Mouse (Mus musculus) c-Kit-negative CD71-positive TER-119-positive erythroid progenitor cells, embryonic 14.5 days (primary cell): ENCODE measurements around the gene Slc27a1.
"Not testable (repeated sequence)": the region's sequence is repeated elsewhere in the genome, so short reads cannot be mapped to it uniquely, and the experiment has no call there.

Experiments
- DNase-seq: peaks from one replicate; pipeline ENCODE4 v3.0.0-alpha.2; 2013; ENCODE audit warnings: low read depth, low spot score

Slc27a1 gene

DNA sequence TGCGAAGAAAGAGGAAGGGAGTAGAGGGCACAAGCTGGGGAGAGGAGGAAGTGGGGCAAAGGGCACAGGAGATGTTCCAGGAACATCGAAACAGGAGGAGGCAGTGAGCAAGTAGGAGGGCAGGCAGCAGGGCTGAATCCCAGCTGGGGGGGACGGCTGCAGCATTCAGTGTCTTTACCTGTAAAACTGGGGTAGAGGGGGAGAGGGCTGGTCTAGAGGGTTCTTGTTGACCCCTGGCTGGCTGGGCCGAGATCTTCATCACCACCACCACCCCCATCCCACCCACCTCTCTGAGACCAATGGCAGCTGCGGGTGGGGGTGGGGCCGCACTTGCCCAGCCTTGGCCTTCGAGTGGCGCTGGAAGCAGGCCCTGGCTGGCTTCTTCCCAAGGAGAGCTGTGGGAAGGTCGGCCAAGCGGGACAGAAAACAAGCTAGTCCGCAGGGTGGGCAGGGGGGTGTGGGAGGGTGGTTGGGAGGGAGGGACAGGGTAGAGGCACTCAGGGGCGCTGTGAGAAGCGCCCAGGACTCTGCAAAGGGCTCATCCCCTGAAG is at the start of gene Slc27a1:
Gene Slc27a1 (plus strand): TSS at position 496 of the 551 bp plus-strand sequence.
- no peak for DNase-seq

DNA sequence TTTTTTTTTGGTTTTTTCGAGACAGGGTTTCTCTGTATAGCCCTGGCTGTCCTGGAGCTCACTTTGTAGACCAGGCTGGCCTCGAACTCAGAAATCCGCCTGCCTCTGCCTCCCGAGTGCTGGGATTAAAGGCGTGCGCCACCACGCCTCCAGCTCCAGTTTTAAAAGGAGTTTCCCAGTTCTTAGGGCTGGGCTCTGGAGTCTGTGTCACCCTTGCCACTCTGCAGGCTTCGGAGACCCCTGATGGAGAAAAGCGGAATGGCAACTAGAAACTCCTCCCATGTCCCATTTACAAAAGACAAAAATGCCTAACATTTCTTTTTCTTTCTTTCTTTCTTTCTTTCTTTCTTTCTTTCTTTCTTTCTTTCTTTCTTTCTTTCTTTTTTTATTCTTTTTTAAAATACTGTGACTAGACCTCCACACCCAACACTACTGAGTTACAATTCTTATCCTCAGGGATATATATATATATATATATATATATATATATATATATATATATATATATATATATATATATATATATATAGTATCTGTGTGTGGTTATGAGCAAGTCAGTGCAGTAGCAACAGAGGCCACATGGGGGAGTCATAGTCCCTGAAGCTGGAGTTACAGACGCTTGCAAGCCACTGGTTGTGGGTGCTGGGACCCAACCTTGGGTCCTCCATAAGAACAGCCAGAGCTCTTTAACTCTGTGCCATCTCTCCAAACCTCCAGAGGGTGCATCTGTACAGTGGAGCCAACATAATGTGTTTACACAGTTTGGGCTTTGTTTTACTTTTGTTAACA is 49.5 kb upstream of the Slc27a1 start:
- DNase-seq, result not testable (repeated sequence)

DNA sequence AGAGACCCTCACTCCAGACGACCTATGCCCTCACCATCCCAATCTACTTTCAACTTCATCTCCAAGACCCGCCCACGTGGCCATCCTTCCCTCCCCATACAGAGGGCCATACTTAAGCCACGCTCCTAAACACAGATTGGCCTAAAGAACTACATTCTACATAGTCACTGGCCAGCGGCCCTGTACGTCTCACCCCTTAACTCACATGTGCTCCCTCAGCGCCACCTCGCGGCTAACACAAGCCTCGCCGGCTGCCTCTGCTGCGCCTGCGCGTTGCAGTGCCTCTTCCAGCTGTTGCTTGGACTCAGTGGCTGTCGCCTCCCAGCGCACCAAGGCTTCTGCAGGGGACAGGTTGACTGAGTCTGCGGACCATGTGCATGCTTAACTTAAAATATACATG is 47.0 kb upstream of the Slc27a1 start:
- peak; percentile 36 for DNase-seq

DNA sequence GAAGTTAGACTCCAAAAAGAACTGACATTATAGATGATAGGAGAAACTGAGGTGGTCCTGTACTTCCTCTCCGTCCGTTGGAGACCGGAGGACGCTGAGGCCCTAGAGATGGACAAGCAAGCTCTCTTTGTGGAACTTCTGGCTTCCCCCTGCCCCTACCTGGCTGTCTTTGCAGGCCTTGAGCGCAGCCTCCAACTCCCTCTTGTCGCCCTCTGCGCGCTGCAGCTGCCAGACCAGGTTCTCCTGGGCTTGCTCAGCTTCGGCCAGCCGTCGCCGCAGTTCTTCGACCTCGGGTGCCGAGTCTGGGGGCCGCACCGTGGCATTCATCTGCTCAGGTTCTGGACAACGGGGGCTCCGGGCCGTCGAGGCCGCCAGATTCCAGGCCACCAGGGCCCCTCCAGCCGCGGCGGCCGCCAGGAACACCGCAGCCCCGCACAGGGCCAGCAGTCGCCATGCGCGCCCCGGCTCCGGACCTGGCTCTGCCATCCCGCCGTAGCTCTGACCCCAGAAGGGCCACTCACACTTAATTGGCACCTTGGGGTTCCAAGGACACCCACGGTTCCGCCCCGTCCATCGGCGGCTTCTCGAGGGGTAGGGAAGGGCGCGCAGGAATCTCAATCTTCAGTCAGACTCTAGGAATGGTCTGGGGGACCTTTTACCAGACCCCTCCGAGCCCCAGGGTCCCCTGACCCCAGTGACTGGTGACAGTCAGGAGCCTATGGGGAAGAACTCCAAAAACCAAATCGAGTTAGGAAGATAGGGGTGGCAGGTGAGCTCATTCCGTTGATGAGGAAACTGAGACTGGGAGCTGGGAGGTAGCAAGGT is 43.2 kb upstream of the Slc27a1 start, which contains the start of gene Ccdc194:
Gene Ccdc194 (minus strand): TSS at position 486 of the 825 bp plus-strand sequence.
- DNase-seq, result no peak

DNA sequence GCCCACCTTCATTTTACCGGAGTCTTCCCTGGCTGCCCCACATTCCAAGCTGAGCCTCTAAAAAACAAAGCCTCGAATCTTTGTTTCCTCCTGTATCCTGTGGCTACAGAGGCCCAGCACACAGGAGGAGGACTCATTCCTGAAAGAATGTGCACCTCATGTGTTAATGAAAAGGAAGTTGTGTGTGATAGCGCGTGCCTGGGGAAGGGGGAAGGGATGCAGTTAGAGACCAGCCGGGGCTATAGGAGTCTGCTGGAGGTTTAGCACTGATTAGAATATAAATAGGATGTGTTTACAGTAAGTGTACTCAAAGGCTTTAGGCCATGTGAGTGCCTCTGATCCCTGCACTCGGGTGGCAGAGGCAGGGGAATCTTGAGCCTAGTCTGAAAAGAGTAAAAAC is 42.4 kb upstream of the Slc27a1 start:
- DNase-seq, result no peak

DNA sequence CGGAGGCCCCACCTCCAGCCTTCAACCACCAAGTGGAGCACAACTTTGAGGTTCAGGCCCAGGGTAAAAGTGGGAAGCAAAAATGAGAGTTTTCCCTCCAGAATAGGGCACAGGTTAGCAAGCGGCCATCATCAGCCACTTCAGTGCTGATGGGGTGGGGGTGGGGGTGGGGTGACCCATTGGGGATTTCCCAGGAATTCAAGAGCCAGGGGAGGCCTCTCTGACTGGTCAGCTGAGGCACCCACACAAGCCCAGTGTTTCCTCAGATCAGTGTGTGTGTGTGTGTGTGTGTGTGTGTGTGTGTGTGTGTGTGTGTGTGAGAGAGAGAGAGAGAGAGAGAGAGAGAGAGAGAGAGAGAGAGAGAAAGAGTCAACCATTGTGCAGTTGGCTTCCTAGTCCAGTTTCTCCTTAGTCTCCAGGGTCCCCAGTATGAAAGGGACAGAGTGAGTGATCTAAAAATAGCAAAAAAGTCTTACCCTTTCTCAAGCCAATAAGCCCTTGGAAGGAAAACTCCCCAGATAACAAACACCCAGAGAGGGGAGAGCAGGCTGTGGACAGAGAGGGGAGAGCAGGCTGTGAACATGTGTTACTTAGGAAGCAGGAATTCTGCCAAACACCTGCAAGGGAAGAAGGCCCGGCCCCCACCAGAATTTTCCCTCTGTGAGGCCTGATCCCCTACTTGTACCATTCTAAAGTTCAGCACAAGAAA is 41.4 kb upstream of the Slc27a1 start:
- DNase-seq, result no peak

DNA sequence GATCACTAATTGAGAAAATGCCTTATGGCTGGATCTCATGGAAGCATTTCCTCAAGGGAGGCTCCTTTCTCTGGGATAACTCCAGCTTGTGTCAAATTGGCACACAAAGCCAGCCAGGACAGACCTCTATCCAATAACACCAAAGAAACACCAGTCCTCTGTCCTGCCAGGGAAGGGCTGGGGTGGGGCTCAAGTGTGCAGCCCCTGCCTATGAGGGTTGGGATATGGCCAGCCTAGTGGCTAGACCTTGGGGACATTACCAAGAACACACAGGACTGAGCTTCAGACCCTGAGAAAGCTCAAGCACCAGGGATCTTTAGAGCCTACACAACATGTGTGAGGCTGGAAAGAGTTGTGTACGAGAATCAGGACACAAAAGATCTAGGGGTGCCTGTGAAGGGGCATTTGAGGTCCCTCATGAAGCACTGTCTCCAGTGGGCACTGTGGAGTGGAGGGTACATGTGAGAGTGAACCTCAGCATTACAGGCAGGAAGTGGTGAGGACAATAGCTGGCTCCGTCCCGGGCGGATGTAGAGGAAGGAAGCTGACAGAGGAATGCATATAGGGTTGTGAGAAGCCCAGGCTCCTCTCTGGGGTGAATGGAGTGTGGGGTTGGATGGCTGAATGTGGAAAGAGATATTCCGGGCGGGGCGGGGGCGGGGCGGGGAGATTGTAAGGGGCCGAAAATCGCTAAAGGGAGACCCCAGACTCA is 40.2 kb upstream of the Slc27a1 start:
- DNase-seq, result no peak

DNA sequence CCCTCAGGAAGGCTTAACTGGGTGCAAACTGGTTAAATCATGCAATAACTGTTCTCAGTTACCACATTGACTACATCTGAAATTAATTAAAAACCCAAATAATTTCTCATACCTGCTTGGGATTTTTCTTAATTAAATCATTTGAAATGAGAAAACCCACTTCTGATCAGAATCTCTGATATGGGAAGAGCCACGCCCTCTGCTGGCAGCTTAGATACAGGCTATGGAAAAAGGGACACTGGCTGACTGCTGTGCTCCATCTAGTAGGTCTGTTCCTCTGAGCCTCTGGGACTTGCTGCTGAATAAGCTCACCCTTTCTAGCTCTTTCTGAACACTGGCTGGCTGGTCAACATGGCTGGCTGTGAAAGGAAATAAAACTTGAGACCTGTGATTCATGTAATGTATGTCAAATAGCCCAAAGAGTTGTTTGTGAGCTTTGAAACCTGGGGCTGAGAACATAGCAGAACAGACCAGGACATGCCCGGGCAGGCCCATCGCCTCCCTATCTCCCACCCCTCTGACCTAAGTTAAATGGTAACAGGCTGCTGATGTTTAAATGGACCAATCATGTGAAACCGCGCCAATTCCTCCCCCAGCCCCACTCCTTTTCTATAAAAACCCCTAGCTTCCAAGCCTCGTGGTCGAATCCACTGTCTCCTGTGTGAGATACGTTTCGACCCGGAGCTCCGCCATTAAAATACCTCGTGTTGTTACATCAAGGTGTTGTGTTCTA is 37.8 kb upstream of the Slc27a1 start:
- DNase-seq, result not testable (repeated sequence)

DNA sequence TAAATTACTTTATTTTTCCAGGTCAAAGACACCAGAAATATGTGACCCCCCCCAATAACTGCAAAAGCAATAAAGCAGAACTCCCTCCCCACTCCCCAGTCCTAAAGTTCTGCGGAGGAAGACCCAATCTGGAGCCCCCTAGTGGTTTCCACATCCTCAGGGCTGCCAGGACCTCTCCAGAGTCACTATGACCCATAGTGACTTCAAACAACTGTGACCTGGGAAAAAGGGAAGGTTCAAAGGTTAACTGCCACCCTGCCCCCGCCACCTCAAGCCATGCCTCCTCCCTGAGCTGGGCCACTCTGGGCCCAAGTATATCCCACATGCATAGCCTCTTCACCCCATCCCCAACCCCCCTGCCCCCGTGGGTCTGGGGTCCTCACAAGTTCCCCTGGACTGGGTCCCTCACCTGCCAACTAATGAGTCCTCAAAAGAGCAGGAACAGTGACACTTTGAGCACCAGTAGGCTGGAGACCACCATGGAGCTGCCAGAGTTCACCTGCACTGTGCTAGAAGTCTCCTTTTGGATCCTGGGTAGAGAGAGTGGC is 34.3 kb upstream of the Slc27a1 start:
- no peak for DNase-seq

DNA sequence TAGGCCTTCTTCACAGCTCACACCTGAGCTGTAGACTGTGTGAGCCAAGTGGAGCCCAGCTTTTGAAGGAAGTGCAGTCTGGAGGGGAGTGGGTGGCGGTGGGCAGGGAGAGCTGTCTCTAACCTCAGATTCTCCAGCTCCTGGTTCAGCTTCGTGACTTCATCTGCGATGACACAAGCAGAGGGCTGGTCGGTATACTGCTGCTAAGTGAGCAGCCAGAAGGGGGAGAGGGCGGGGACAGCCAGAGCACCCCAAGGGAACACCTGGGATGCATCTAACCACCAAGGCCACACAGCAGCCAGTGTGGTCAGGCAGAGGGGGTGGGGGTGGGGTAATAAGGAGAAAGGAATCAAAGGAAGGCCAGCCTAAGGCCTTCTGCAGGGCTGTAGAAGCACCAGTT is 33.0 kb upstream of the Slc27a1 start:
- DNase-seq, result no peak

DNA sequence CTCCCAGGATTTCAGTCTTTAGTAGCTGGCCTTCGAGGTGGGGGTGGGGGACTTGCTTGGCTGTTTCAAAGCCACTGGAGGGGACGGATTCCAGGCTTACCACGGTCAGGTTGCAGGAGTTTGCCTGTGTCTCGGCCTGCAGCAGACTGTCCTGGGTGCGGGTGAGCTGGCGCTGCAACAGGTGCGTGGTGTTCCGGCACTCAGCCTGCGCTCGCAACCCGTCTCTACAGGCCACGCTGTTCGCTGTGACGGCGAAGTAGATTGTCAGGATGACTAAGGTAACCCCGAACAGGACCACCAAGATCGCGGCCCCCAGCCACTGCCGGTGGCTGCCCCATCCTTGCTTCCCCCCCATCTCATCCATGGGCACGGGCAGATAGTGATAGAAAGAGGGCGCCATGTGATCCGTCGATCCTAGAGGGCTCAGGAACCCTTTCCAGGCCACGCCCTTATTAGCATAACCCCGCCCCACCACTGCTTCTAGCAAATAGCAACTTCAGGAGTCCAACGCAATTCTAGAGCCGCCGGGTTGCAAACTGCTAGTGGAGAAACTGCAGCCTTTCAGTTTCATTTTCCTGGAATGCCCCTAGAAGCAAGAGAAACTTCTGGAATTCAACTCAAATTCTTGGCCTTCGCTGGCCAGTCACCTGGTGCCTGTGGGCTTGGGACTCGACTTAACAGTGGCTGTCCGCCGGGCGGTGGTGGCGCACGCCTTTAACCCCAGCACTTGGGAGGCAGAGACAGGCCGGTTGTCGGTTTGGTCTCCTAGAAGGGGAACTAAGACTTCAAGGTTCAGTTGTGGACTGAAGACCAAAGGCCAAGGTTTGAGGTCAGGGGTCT is 31.4 kb upstream of the Slc27a1 start, which contains the start of gene Bst2:
Gene Bst2 (minus strand): TSS at position 429 of the 840 bp plus-strand sequence.
- peak; percentile 84 for DNase-seq

DNA sequence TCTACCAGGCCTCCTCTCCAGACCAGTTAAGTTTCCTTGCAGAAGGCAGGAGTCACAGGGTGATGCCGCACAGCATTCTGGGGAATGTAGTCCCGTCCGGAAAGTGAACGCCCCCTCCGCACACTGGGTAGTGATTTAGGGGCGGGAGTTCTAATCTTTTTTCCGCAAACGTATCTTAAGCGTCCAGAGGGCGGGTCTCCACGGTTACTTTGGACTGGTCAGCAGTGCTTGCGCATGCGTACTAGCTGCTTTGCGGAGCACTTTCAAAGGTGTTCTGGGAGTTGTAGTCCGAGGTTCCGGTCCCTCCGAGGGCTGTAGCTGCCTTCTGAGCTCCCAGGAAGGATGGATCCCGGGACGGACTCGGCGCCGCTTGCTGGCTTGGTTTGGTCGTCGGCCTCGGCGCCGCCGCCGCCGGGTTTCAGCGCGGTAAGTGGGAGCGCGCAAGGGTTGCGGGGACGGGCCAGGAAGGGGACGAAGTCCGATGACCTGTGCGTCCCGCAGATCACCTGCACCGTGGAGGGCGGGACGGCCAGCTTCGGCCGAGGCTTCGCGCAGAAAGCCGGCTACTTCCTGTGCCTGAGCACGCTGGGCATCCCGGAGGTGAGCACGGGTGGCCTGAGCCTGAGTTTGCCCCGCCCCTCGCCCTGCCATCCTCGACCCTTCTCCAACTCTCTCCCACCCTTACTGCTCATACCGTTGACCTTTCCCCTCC is 25.9 kb upstream of the Slc27a1 start, which contains the start of gene Mvb12a:
Gene Mvb12a (plus strand): TSS at position 291 of the 712 bp plus-strand sequence.
- DNase-seq, result peak; percentile 87

DNA sequence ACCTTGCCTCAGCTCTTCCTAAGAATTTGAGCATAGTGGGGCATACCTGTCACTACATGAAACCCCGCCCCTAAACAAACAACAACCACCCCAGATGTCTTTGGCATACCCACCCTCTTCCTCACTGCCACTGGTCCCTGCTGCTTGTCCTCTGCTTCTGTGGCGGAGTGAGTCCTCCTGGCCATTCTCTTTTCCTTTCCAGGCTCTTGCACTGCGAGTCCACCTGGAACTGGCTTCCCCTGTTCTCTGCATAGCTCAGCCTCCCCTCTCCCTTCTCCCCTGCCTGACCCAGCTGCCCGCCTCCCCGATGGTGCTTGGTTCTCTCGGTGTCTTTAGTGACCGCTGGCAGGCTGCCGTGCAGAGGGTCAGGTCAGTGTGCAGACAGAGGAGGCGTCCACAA is 24.9 kb upstream of the Slc27a1 start:
- no peak for DNase-seq

DNA sequence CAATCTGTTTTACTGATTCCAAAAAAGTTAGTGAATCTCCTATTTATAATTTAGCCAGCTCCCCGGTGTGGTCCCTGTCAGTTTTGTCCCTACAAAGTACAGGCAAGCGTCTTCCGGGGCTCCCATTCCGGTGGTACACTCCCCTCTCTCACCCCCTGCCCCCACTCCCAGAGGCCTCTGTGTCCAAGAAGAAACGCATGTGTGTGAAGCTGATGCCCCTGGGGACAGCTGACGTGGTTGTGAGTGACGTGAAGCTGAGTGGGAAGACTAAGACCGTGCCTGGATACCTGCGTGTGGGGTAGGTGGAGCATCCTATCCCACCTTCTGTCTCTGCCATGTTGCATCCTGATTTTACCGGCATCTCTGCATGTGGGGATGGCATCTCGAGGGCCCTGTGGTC is 23.6 kb upstream of the Slc27a1 start:
- DNase-seq, result no peak

DNA sequence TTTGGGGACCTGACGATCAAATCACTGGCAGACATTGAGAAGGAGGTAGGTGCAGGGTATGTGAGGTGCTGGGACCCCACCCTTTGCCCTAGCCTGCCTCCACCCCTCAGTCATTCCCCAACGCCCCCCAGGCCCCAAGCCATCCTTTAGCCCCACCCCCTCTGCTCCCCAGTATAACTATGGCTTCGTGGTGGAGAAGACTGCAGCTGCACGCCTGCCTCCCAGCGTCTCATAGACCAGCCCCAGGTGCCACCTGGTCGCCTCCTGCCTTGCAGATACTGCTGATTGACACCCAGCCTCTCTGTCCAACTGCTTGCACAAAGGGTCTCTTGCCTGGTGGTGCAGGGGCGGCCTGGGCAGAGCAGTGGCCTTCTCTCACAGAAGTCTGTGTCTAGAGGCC is 21.1 kb upstream of the Slc27a1 start:
- no peak for DNase-seq

DNA sequence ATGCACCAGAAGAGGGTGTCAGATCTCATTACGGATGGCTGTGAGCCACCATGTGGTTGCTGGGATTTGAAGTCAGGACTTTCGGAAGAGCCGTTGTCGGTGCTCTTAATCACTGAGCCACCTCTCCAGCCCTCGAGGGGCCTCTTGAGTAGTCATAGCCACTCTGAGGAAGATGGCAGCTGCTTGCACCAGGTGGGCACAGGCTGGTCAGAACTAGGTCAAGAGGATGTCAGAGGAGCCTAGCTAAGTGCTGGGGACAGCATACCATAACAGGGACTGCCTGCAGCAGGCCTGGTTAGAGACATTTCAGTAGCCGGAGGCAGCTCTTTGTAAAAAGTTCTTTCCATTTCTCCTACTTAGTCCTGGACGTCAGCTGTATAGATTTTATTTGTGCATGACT is 17.9 kb upstream of the Slc27a1 start:
- no peak for DNase-seq

DNA sequence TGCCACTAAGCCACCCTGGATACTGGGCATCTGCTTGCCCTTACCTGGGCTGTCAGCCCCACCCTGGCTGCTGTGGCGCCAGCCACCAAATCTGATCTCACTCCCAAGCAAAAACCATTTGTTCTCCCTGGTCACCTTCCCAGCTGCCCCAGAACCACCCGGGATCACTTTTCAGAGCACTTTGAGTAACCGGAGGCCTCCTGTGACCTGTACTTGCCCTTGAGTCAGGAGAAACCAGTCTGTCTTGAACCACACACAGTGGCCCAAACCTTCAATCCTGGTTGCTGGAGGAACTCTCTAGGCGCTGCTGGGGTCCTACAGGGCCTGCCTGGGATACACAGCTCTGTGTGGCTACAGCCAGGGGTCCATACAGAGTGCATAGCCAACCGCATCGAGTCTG is 15.9 kb upstream of the Slc27a1 start:
- no peak for DNase-seq

DNA sequence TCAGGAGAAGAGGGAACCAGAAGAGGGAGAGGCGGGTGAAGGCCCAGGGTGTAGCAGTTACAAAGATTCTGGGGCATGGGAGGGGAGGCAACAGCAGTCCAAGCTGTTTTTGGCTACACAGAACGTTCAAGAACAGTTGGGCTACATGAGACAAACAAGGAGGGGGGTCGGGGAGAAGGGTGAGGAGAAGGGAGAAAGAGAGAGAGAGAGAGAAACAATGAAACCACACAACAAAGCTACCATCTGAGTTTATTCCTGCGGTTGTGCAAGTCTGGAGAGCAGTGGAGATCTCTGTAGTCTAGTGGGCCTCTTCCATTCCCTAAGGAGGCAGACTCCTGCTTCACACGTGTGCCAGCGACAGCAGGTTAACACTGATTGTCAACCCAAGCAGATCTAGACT is 14.7 kb upstream of the Slc27a1 start:
- no peak for DNase-seq
